Mouse (Mus musculus) liver, adult (tissue): ENCODE data around the gene Bhlha9.

Experiments
- GATA4 ChIP-seq: IDR thresholded peaks from 2 replicates; pipeline ENCODE4 v1.6.1; 2014; ENCODE audit warnings: mild to moderate bottlenecking, low read length; ENCODE audit not compliant: insufficient replicate concordance

Gene Bhlha9

DNA sequence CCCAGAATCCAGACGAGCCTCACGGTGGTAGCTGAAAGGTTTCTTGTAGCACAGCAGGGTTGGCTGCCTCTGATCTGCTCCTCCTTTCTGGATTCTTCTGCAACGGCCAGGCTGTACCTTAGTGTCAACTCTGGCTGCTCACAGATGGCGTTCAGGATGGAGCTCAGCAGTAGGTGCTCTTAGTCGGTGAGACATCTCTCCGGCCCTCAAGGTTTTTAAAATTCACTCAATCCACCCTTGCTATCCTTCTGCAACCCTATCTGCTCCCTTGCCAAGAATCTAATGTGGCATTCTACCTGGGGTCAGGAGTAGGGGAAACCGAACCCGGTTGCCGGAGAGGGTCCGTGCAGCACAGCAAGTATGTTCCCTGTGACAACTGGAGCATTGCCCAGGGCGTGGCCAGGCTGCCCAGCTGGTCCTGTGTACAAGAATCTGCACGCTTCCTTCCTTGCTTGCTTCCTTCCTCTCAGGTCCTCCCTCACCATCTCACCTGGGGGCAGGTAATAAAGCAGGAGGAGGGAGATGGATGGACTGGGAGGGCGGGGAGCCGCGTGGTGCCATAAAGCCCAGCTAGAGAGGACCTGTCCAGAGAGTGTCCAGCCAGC is at the start of gene Bhlha9:
Gene Bhlha9 (plus strand): TSS at position 600 of the 605 bp plus-strand sequence.
- no peak for TF ChIP-seq GATA4

DNA sequence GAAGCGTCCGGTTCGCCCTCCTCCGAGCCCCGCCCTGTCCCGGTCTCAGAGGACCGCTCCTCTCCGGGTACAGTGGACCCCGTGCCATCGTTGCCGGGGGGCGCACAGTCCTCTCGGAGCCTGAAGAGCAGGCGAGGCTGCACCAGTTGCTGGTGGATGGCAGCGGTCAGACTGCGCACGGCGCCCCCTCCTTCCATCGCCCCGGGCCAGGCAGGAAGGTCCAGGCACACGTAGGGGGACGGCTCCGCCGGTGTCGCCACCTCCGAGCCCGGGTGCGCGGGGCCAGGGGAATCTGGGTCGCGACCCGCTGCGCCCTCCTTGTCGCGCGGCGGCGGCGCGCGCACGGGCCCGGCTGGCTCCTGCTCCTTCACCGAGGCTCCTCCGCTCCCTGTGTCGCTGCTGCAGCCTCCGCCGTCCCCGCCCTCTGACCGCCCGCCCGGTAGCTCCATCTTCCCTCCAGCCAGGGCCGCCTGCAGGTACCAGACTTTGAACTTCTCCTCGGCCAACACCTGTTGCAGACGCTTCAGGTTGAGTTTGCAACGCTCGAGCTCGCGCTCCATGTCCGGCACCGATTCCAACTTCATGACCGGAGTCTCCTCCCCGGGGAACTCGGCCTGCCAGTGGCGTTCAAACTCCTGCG is 49.6 kb upstream of the Bhlha9 start:
- TF ChIP-seq GATA4: no peak

DNA sequence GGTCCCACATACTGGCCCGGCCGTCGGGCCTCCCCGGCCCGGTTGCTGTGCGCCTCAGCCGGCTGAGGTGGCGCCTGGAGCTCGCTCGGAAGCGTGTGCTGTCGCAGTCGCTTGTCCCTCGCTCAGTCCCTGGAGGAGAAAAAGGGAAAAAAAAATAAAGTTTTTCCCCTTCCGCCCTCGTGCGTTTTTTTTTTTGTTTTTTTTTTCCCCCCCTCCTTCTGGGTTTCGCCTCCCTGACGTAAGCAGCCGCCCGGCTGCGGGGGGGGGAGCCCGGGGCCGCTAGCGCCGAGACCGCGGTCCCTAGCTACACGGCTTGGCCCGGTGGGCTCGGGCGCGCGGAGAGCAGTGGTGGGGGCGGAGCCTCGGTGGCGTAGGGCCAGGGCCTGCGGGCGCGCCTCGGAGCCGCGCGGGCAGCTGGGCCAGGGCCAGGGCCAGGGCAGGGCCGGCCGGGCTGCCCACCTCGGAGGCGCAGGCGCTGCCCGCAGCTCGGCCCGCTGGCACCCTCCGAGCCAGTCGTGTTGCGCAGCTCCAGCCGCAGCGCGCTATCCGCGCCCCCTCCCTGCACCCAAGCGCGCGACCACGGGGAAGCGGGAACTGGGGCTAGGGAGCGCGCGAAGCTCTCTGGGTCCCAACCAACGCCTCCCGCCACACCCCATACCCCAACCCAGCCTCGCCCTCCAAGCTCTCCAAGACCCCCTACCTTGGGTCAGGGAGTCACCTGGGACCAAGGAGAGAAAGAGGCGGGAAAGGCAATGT is 48.9 kb upstream of the Bhlha9 start:
- TF ChIP-seq GATA4: no peak

DNA sequence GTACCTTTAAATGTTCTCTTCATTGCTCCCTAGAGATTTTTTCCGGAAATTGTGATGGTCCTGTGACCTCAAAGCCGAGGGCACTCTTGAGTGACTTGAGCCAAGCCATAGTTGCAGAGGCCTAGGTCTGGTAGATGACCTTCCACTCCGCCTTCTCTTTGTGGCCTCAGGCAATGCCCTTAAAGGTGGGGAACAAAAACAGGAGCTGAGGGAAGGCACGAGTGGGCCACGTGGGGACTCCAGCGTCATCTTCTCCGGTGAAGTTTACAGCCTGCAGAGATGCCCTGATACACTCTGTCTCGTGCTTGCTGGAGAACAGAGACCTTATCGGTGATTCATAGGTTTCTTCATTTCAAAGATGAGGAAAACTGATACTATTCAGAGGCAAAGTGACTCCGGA is 48.2 kb upstream of the Bhlha9 start:
- no peak for TF ChIP-seq GATA4

DNA sequence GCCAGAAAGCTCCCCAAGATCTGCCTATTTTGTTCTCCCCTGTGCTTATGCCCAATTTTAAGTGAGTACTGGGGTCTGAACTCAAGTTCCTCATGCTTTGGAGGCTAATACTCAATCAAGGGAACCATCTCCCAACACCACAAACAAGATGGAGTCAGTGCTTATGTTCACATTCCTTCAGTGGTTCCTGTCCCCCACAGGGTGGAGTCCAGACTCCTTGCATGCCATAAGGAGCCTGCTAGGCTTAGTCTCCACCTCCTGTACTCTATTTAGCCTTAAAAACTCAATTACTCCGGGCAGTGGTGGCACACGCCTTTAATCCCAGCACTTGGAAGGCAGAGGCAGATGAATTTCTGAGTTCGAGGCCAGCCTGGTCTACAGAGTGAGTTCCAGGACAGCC is 47.4 kb upstream of the Bhlha9 start:
- no peak for TF ChIP-seq GATA4

DNA sequence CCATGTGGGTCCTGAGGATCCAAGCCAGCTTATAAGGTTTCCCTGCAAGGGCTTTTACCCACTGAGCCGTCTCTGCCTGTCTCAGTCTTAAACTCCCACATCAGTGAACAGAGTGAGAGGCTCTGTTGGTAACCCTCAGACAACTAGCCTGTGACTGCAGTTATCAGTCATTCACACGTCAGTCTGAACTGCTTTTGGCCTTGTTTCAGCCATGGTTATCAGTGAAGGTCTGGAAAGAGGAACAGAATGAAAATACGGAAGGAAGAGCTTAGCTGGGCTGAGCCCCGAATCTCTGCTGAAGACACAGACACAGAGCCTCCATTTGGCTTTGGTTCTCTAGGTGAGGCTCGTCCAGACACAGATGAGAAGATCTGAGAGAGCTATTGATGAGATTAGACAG is 43.7 kb upstream of the Bhlha9 start:
- no peak for TF ChIP-seq GATA4

DNA sequence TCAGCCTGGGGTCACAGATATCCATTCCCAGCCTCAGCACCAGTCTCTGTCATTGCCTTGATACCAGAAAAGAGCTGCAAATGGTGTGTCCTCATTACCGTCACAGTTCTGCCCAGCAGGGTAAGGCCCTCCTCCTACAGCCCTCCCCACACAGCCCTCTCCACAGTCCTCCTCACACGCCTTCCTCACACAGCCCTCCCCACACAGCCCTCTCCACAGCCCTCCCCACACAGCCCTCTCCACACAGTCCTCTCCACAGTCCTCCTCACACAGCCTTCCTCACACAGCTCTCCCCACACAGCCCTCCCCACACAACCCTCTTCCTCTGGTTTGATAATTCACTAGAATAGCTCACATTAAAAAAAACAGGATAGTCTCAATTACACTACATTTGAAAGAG is 42.2 kb upstream of the Bhlha9 start:
- no peak for TF ChIP-seq GATA4

DNA sequence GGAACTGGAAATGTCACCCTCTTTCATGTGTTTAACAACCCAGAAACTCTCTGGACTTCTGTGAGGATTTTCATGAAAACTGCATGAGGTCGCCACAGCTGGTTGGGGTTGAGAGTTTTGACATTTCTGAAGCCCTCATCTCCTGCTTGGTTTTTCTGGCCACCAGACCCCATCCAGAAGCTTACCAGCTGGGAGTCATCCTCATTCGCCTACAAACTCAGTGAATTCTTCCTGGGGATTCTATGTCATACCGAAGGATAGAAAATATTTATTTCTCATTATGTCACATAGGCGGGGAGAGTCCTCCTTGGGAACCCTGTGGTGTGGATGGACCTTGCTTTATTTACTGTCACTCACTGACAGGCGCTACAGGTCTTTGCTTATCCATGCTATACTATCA is 41.8 kb upstream of the Bhlha9 start:
- TF ChIP-seq GATA4: no peak

DNA sequence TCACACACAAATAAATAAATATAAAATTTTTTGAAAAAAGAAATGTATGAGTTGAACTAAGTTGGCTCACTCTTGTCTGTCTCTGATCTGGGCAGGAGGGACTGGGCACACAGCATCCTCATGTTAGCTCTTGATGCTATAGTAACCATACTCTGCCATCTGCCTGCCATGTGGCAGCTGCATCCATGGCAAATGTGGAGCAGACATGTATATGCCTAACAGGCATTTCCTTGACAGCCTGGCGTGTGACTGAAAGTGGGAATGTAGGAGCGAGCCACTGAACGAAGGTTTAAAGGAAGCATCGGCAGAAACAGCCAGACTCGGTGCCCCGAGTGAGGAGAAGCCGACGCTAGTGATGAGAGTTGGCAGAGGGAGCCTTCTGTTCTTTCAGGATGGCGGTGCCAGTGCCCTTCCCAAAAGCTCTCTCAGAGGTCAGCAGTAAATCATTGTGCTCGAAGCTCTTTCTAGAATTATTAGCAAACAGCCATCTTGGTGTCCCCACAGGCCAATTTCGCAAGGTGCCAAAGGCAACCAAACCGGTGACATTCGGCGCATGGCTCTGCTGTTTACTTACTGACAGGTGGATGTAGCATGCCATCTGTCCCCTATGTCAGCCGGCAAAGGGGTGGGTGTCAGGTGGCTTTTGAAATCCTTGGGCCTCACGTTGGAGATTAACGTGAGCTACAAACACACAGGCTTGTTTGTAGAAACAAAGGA is 32.8 kb upstream of the Bhlha9 start:
- no peak for TF ChIP-seq GATA4

DNA sequence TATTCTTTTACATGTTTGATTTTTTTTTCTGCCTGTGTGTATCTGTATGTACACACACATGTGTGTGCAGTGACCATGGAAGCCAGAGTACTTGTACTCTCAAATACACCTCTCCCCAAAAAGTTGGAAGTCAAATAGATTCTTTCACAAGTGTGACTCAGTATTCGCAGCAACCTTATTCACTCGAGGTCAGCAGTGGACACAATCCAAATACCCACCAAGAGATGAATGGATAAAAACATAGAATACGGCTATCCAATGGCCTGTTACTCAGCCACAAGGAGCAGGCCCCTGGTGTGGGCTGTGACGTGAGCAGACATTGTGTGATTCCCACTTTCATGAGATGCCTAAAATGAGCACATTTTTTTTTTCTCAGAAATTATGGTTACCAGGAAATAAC is 32.0 kb upstream of the Bhlha9 start:
- no peak for TF ChIP-seq GATA4

DNA sequence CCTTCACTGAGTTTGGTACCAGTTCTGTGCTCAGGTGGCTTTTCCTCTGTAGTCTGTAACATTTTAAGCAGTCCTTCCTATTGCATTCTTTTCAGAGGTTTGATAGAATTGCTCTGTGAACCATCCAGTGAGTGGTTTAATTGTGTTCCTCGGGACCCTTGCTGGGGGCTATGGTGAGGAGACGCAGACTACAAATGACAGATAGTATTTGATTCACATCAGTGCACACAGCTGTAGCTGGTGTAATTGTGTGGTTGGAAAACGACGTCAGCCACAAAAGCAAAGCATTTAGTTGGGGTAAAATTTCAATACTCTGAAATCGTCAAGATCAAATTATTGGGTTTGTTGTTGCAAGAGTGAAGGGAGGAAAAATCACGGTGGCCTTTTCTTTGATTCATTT is 28.0 kb upstream of the Bhlha9 start:
- no peak for TF ChIP-seq GATA4

DNA sequence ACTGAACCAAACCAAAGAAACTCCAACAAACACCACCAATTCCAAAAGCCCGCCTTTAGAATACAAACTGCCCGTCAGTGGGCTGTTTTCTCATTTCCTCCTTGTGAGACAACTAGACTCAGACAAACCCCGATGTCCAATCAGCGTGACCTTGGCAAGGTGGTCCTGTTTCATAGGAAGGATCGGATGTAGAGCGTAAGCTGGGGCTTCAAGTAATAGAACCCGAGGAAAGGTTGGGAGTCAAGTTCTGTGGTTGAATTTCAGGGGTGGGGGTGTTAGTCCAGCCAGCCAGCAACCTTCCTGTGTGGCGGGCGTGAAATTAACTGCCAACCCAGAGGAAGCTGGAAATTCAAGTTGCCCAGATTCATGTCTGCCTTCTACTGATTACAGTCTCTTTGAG is 27.2 kb upstream of the Bhlha9 start:
- no peak for TF ChIP-seq GATA4

DNA sequence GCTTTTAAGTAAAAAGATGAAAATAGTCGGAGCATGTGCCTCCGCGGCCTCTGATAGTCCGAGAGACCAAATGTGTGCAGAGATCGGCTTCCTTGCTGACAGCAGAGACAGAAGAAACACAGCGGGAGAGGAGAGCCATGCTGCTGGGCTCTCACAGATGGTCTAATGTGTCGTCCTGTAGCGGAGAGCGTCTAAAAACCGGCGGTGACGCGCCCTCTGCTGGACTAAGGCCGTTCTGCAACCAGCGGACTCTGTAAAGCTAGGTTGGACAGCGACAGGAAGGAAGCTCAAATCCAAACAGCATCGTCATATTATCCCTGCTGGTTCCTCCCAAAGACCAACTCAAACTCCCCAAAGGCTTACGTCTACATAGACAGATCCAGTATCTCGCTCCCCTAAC is 26.3 kb upstream of the Bhlha9 start:
- no peak for TF ChIP-seq GATA4

DNA sequence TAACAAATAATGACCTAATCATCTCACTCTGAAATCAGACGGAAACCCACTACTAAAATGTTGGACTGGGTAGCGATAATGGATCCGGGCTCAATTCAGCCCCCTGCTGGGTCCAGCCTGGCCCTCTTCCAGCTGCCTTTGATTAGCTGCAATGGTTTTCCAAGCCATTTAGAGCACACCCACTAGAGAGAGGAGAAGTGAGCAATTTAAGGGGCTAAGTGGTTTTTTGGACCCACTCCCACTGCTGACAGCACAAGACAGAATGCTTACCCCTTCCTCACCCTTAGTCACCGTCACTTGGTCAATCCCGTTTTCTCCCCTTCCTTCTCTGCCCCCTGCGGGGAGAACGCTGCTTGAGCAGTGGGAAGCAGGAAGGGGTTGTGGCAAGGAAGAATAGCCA is 25.2 kb upstream of the Bhlha9 start:
- no peak for TF ChIP-seq GATA4

DNA sequence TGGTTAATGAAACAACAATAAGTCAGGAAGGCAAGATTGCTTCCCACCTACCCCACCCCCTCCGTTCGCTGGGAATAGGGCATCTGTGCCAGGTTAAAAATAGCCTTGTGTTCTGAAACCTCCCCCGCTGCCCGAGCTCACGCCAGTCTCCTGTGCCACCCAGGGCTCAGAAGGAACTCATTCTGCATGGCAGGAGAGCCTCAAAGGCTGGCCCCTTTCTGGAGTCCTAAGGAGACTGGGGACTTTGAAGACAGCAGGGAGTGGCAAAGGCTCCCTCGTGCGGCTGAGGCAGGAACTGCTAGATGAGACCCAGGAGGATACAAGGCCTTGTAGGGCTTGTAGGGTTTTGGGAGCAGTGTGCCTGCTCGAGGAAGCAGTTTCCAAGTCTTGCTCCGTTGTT is 24.8 kb upstream of the Bhlha9 start:
- TF ChIP-seq GATA4: no peak
